Mouse (Mus musculus) spleen, adult 18-20 months (tissue): ENCODE data around the gene Psrc1.

ENCODE experiments used
- DNase-seq, 2 experiments: peaks; one replicate each; pipeline ENCODE4 v3.0.0; 2022; ENCODE audit warnings: mixed read lengths in 2 of 2

Psrc1 gene

DNA sequence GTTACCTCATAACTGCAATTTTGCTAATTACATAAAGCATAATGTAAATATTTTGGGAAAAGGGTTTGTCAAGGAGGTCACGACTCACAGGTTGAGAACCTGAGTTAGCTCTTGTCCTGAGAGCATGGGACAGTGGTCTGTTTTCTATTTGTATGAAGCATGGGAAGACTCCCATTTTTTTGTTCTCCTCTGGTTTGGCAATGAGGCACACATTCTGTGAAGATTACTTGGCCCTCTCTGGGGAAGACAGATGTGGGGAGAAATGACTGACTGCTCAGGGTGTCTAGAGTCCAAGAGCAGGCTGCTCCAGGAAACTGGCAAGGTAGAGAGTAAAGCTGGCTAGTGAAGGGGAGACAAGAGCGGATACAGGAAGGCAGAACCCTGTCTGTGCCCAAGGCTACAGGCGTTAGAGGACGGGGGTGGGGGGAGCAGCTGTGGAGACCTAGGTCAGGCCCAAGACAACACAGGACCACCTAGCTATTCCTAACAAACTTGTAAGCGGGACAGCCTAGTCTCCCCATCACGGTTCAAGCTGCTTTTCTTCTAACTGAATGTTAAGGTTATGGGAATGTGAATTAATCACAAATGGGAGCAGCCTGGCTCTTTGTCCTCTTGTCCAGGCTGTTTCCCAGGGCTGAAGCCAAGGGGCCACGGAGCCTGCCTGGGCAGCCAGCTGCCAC, 41.4 kb downstream of the Psrc1 start:
- no peak for DNase-seq

DNA sequence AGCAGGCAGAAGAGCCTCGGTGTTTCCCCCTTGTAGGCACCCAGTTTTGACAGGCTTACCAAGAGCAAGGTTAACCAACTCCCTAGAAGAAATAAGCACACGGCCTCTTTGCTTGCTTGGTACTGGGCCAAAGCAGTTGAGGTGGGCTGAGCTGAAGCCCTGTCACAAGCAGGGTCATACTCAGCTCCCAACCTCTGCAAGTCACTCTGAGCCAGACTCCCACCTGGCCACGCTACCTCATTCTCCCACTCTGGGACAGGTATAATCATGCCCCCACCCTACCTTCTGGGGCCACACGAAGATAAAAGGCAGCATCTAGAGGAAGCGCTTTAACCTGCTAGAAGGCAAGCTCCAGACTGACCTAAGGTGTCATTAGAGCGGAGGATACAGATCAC, 42.0 kb downstream of the Psrc1 start:
- no peak for DNase-seq

DNA sequence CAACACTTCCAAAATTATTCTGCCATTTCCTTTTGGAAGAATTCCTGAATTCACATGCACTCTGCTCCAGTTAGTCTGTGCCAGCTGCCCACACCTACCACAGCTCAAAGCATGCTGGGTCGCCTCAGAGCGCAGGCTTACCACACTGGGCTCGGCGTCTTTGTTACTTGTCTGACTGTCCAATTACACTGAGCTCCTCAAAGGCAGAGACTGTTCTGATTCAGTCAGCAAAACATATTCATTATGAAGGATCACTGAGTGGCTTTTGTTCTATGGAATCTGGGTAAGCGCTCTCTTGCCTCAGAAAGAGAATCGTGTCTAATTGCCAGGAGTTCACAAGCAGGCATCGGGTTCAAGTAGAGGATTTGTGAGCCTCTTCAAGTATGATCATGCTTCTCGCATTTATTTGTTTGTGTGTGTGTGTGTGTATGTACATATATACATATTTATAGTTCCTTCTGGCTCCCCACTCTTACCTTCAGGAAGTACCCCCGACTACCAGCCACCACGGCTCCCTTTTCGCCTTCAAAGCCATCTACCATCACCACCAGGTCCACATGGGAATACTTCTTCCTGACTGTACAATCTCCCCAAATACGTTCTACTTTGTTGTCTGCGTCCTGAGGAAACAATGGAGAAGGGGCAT, 49.0 kb downstream of the Psrc1 start:
- no peak for DNase-seq

DNA sequence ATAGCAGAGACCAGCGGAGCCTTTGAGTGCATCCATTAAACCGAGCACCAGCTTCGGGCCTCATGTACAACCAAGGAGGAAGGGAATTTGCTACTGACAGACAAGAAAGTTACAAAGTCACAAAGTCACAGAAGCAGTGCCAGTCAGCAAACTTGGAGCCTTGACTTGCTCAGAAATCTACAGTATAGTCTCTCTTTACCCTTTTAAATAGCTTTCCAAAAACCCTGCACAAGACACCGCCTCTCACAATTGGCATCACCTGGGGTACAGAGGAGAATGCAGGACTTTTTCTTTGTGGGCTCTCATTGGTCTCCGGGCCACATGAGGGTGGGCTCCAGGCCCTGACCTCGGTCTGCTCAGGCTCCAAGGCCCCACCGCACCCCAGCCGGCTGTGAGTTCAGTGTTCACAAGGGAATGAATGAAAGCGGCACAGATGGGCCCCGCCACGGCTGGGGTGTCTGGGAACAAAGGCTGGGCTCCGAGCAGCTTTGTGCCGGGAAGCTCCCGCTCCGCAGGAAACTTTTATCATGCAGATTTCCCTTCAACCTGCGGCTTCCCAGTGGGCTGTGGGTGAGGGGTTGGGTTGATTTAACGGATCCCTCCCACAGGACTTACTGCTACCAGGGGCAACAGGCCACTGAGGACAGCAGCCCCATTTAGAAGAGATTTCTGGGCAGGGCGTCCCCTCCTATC, 49.7 kb downstream of the Psrc1 start:
- no peak for DNase-seq

DNA sequence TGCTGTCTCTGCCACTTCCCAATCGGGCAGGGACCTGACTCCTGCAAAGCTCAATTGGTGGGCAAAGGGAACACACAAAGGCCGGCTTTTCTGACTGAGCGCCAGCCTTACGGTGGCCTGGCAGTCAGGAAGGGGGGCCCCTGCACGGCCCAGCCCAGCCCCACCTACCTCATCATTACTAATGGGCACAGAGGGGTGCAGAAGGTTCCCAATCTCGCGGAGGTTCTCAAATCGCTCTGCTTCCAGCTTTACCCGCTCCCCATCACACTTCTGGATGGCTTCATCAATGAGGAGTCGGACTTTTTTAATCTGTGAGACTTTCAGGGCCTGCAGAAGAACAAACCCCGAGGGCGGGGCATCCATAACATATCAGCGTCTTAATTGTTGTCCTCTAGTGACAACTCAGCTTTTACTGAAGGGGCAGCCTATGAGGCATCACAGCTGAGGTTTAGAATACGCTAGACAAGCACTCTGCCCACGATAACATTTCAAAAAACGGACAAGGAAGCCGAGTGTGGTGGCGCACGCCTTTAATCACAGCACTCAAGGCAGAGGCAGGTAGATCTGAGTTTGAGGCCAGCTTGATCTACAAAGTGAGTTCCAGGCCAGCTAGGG, 50.3 kb downstream of the Psrc1 start:
- DNase-seq: no peak

DNA sequence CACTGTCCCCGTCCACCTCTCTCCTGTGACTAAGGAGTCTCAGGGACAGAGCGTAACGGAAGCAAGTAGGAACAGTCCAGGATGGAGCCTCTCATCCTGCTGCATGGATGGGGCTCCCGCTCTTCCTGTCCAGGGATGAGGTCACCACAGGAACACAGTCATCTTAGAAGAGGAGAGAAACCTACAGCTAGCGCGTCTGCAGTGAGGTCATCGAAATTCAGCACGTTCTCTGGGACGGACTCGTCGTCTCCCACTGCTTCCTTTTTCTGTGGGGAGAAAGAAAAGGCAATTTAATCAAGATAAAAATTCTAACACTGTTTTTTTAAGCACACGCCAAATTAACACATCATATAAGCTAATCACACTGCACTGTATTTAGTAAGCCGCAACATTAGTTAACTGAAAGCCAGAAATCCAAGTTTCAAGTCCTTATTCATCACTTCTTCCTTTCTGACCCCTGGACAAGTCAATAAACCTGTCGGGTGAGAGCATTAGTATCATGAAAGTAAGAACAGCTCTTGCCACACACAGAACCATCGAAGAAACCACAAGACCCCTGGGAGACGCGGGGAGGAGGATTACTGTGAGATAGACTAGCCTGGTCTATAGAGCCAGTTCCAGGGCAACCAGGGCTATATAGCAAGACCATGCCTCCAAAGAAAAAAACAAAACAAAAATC, 52.2 kb downstream of the Psrc1 start:
- DNase-seq: no peak

DNA sequence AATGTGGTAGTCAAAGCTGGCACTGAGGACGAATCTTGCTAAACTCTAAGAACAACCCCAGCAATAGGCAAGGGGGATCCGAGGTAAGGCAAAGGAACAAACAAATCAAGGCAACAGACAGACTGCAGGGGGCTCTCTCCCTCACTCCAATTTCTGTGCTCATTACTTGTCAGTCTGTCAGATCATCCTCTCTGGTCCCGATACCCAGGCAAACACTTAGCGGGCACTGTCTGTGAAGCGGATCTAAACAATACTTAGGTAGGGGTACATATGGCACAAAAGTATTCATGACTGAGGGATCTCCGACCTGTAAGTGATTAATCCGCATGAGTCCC, 52.7 kb downstream of the Psrc1 start:
- no peak for DNase-seq
